Comparison of ENCODE assay signal across 9 mouse cellular contexts in genomic region chr11:113927231-113927630, GRCm38 (mm10).
DNase-seq lines count a peak whose midpoint lies in the region; ATAC-seq lines count a peak whose summit lies in the region.
"Had no signal": no experiment of that assay in that cellular context is flagged by ENCODE, and none has a peak within 500 bp of the region (broad histone marks: within the 10 kb centered on the region; RNA-seq: fewer than 3 reads in every experiment).

No protein-coding gene starts in this region.

- no peak overlapping the region for H3K9ac ChIP-seq in heart, embryonic 12.5 days
- H3K9ac ChIP-seq in liver, embryonic 12.5 days: no peak overlapping the region
- H3K9ac ChIP-seq in kidney, embryonic 14.5 days (ENCODE audit: low read depth, low read length): no peak overlapping the region
- no peak overlapping the region for H3K9ac ChIP-seq in liver, embryonic 11.5 days (ENCODE audit: low read depth, low read length)

- 79% methylated on average over 11 of the region's 11 CpGs for WGBS in heart, embryonic 12.5 days
- 69% methylated on average over 11 of the region's 11 CpGs for WGBS in liver, embryonic 12.5 days (ENCODE audit: insufficient replicate concordance)
- 92% methylated on average over 11 of the region's 11 CpGs for WGBS in kidney, embryonic 14.5 days
- WGBS in liver, embryonic 11.5 days: 83% methylated on average over 11 of the region's 11 CpGs

- H3K4me3 ChIP-seq in heart, embryonic 12.5 days: no peak overlapping the region
- H3K4me3 ChIP-seq in liver, embryonic 12.5 days: no peak overlapping the region
- H3K4me3 ChIP-seq in kidney, embryonic 14.5 days (ENCODE audit: low read length): no peak overlapping the region
- no peak overlapping the region for H3K4me3 ChIP-seq in liver, embryonic 11.5 days (ENCODE audit: low read depth, low read length)
- H3K4me3 ChIP-seq: erythroblast, embryonic 14.5 days had no signal

- no peak overlapping the region for H3K27ac ChIP-seq in heart, embryonic 12.5 days (ENCODE audit: poor library complexity, severe bottlenecking)
- no peak overlapping the region for H3K27ac ChIP-seq in liver, embryonic 12.5 days
- no peak overlapping the region for H3K27ac ChIP-seq in kidney, embryonic 14.5 days (ENCODE audit: low read depth, low read length)
- H3K27ac ChIP-seq in liver, embryonic 11.5 days (ENCODE audit: low read depth, low read length): no peak overlapping the region

- no peaks in the 10 kb centered on the region for H3K36me3 ChIP-seq in heart, embryonic 12.5 days
- H3K36me3 ChIP-seq in liver, embryonic 12.5 days: no peaks in the 10 kb centered on the region
- no peaks in the 10 kb centered on the region for H3K36me3 ChIP-seq in kidney, embryonic 14.5 days (ENCODE audit: control insufficient read depth, insufficient read depth, low read length)
- no peaks in the 10 kb centered on the region for H3K36me3 ChIP-seq in liver, embryonic 11.5 days (ENCODE audit: control insufficient read depth, insufficient read depth, low read length)

- H3K4me1 ChIP-seq in heart, embryonic 12.5 days (replicated peaks): peaks cover 6% of the 10 kb centered on the region
- no peaks in the 10 kb centered on the region for H3K4me1 ChIP-seq in liver, embryonic 12.5 days
- no peaks in the 10 kb centered on the region for H3K4me1 ChIP-seq in kidney, embryonic 14.5 days (ENCODE audit: control insufficient read depth, insufficient read depth, low read length)
- no peaks in the 10 kb centered on the region for H3K4me1 ChIP-seq in liver, embryonic 11.5 days (replicated peaks; ENCODE audit: control insufficient read depth, insufficient read depth, low read length)

- no peak for ATAC-seq in heart, embryonic 12.5 days (ENCODE audit: insufficient number of reproducible peaks, low FRiP score)
- ATAC-seq in liver, embryonic 12.5 days: no peak
- ATAC-seq in kidney, embryonic 14.5 days (ENCODE audit: low FRiP score, low TSS enrichment): no peak
- no peak for ATAC-seq in liver, embryonic 11.5 days (replicated peaks; ENCODE audit: low FRiP score)

- H3K27me3 ChIP-seq in heart, embryonic 12.5 days (replicated peaks): no peaks in the 10 kb centered on the region
- no peaks in the 10 kb centered on the region for H3K27me3 ChIP-seq in liver, embryonic 12.5 days (replicated peaks)
- no peaks in the 10 kb centered on the region for H3K27me3 ChIP-seq in kidney, embryonic 14.5 days (ENCODE audit: control insufficient read depth, insufficient read depth, low read length)
- H3K27me3 ChIP-seq in liver, embryonic 11.5 days (replicated peaks; ENCODE audit: control insufficient read depth, insufficient read depth, low read length): no peaks in the 10 kb centered on the region

- no peaks in the 10 kb centered on the region for H3K9me3 ChIP-seq in heart, embryonic 12.5 days (replicated peaks)
- H3K9me3 ChIP-seq in liver, embryonic 12.5 days (replicated peaks): no peaks in the 10 kb centered on the region
- no peaks in the 10 kb centered on the region for H3K9me3 ChIP-seq in kidney, embryonic 14.5 days (ENCODE audit: control insufficient read depth, low read length)
- no peaks in the 10 kb centered on the region for H3K9me3 ChIP-seq in liver, embryonic 11.5 days (ENCODE audit: control insufficient read depth, low read length)

- intact Hi-C loops in heart, postnatal 36 days (cut with DNase I): no loop called here

- DNase-seq in heart, adult 8-10 months (ENCODE audit: low spot score): peak; percentile 16
- DNase-seq in adrenal gland, postnatal 36 days: peak; percentile 65 to 66
- DNase-seq in heart, postnatal 36 days: peak; percentile 9 to 22
- peak; percentile 23 for DNase-seq in lung, postnatal 14 days
- no peak for DNase-seq in liver, embryonic 11.5 days (ENCODE audit: low spot score)

- H3K4me2 ChIP-seq in heart, embryonic 12.5 days: no peak overlapping the region
- H3K4me2 ChIP-seq in liver, embryonic 12.5 days: no peak overlapping the region
- H3K4me2 ChIP-seq in kidney, embryonic 14.5 days (replicated peaks; ENCODE audit: low read depth, low read length): no peak overlapping the region
- no peak overlapping the region for H3K4me2 ChIP-seq in liver, embryonic 11.5 days
